Mouse (Mus musculus) heart, postnatal 0 days (tissue): Measurements from ENCODE around the gene Ankrd42.

Experiments used
- CTCF ChIP-seq: IDR thresholded peaks from 2 replicates; pipeline ENCODE4 v1.5.1; 2016; ENCODE audit warnings: antibody characterized with exemption, control low read depth, low read depth
- EP300 ChIP-seq: IDR thresholded peaks from 2 replicates; pipeline ENCODE4 v1.6.1; 2016; ENCODE audit warnings: antibody characterized with exemption, low read depth

GRCm38 (mm10) chr7:92624488-92624887 is 12.5 kb downstream of the Ankrd42 start:
- TF ChIP-seq CTCF (peak; percentile 26; the same call in 1 of the 2 replicates), EP300 (no peak)
